Mouse (Mus musculus): ENCODE measurements around the gene Ube2j1. TPM values are rescaled to one million over a fixed set of nuclear protein-coding genes. Genes with fewer than 3 reads are reported as not detected.
A peak's percentile ranks its signal among the peaks of the same experiment; 100 is the strongest.

The Ube2j1 gene
- total RNA-seq, 2 experiments from 2014 or later, result 92.7 to 100 TPM

DNA sequence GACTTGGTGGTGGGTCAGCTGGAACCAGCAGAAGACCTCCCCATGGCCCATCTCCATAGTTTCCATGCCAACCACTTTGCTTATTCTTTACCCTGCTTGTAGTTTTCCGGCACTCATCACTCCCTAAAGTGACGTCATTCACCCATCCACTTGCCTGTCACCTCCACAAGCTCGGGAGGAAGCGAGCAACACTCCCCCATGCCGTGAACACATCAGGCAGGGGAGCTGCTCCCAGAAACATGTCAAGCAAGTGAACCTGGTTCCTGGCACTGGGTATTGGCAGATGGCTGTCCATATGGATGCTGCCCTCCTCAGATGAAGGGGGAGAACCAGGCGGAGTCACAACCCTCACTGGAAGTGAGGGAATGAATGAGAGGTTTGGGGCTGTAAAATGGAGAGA lies 37.7 kb downstream of the Ube2j1 start:
- DNase-seq (ENCODE audit: low spot score in 2 of 2), result peak; percentile 38 to 65

DNA sequence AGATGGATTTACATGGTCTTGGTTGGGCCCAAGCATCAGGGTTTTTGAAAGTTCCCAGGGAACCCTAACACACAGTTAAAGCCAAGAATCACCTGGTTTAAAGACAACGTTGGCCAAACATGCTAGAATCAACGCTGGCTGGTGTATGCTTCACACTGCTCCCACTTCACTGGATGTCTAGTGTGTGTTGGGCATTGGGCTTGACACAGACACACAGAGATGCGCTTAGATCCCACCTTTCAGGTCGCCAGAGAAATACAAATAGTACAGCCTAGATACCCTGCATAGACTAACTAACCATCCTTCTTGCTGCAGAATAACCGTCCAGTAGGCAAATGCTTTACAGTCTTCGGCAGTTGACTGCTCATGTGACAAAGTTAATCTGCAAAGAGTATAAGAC lies 39.1 kb downstream of the Ube2j1 start:
- no peak for DNase-seq (ENCODE audit: low spot score in 2 of 2)

DNA sequence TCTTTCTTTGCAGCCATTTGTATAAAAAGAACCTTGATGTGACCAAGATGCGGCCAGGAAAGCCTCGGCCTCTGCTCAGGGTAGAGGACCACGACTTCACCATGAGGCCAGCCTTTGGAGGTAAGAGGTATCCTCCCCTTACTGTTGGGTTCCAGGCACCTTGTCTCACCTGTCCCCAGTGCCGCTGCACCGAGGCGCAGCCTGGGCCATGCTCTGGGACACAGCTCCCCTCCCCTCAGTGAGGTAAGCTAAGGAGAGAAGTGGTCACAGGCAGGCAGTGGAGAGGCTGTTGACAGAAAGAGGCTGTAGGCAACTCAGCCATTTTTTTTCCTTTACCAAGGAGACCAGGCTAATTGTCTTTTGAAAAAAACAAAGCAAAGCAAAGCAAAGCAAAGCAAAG lies 40.1 kb downstream of the Ube2j1 start:
- DNase-seq (ENCODE audit: low spot score in 2 of 2), result no peak

DNA sequence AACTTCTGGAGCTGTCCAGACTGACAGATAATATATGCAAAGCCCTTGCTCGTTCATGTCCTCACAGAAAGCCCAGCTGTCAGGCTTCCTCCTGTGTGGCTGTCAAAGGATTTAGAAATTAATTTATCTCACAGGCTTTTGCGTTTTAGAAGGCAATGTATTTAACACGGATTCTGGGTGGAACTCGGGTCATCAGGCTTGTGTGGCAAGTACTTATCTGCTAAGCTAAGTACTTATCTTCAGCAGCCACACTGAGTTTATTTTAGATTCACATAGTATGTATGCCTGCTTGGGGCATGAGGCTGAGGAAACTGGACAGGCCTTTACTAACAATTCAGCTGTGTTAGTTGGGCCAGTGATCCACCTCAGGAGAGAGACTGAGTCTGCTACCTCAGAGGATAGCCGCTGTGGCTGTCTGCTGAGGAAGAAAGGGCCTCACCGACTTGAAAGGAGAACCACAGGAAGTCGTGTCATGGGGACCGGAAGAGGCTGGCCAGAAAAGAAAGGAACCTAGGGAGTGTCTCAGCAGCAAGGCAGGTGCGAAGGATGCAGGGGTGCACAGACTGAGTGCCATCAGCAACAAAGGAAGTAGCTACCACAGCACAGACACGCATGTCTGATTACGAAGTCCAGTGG lies 41.4 kb downstream of the Ube2j1 start:
- DNase-seq (ENCODE audit: low spot score in 2 of 2), result no peak

DNA sequence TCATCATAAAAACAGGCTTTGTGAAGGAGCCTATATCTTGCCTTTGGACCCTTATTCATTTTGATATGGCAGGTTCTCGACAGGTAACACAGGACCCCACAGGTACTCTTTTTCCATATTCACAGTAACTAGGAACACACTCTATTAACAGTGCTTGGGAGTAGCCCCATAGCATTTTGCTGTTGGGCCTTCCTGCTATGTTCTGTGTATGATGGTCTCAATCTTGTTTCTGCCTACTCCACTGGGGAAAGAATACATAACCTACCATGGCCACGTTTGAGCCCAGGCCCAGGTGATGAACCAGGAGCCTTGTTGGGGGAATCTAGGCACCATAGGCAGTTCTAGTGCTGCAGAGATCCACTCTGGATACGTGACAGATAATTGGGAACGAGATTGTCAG lies 43.2 kb downstream of the Ube2j1 start:
- DNase-seq (ENCODE audit: low spot score in 2 of 2), result no peak

DNA sequence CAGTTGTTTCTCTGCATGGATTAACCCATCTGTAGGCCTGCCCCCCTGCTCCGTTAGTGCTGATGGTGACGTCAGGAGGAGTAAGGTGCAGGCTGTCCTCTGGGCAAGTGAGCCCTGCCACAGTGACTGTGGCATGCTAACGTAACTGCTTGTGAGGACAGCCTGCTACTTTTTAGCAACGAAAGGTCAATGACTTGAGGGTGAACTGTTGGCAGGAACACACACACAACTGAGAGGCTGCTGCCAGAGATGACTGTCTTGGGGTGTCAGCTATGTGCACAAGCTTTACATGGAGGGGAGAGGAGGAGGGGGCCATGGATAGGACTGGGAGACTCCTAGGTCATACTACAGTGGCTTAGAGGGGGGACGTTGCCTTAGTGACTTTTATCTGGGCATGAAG lies 43.6 kb downstream of the Ube2j1 start:
- no peak for DNase-seq (ENCODE audit: low spot score in 2 of 2)

DNA sequence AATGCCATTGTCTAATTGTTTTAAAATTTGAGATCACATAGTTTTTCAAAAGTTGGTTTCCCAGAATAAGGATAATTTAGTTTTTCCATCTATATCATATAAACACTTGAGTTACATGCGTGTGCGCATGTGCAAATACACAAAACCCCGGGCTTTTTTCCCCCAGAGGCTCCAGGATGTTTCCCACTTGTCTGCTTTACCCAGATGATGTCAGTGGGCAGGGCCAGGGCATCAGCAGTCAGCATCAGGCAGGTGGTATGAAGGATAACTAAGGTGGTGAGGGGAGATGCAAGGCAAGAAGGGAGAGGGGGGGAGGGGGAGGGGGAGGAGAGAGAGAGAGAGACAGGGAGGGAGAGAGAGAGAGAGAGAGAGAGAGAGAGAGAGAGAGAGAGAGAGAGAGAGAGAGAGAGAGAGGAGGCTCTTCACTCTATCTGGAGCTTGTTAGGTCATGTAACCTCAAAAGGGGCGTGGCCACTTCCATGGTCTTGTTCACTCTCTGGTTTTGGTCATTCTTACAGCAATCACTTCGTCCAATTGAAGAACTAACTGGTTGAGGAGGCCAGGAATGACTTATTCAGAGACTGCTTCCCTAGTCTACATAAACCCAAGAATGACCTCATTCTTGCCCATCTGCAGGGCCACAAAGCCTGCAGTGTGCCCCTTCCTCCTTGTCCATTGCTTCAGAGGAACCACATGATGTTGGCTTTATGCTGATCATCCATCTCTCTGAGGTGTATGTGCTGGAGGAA lies 44.7 kb downstream of the Ube2j1 start:
- no peak for DNase-seq (ENCODE audit: low spot score in 2 of 2)

DNA sequence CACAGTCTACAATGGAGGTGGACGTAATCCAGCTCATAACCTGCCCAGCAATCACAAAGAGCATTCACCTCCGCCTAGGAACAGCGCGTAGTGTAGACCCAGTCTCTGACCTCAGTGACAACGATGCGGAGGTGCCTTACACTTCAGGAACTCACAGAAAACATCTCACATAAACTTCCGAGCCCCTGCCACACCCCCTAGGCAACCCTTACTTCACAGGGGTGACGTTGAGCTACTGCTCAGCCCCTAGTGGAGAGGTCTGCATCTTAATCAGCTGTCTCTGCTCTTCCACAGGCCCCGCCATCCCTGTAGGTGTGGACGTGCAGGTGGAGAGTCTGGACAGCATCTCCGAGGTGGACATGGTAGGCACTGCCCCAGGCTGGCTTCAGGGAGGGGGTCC lies 45.9 kb downstream of the Ube2j1 start:
- DNase-seq (ENCODE audit: low spot score in 2 of 2), result no peak

DNA sequence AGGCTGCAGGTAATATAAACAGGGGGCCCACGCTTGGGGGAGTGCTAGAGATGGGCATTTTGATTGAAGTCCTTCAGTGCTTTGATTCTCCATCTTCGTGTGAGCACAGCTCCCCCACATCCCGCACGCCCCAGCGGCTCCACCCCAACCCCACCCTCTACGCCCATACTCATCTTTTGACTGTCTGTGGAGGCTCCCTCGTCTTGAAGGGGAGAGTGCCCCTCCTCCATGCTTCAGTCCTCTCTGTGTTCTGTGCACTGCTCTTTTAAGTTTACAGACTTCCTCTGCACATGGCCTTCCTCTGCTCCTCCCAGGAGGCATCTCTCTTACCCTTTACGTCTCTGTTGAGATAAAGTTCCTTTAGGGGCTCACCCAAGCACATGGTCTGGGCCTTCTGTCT lies 46.5 kb downstream of the Ube2j1 start:
- DNase-seq (ENCODE audit: low spot score in 2 of 2), result no peak

DNA sequence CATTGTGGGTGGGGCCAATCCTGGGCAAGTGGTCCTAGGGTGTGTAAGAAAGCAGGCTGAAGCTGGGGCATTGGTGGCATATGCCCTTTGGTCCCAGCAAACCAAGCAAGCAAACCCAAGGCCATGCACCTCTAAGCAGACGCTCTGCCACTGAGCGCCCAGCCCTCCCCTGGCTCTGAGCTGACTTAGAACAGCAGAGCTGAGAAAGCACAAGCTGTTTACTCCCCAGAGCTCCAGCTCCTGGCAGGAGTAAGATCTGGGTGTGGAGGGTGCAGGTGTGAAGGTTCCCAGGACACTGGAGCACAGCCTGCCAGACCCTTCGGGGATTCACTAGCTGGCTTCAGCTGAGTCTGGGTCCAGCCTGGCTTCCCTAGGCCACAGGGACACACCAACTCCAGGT lies 47.3 kb downstream of the Ube2j1 start:
- no peak for DNase-seq (ENCODE audit: low spot score in 2 of 2)

DNA sequence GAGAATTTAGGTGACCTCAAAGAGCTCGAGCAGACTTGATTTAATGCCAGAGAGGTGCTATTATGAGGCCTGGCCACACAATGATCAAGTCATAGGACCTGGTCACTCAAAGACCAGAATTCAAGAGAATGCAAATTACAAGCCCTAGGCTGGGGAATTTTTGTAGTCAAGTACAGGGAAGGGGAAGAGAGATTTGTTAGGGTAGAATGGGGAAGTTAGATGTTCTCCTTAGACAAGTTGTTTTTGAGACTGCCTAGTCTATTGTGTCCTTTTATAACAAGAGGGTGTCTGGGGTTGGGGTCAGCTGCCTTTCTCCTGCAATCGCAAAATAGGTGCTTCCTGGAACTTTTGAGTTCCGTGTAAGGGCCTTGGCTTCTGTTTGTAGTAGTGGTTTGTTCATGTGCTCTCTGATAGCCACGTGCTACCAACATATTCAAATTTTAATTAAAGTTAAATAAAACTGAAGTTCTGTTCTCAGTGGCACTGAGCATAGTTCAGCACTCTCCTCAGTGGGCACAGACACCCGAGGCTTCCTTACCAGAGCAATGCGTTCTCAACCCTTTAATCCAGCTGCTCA lies 68.0 kb downstream of the Ube2j1 start:
- no peak for DNase-seq (ENCODE audit: low spot score in 2 of 2)

Other genes starting within 250 kb of the Ube2j1 start
- gene Lyrm2, start 231.2 kb upstream of the Ube2j1 start, total RNA-seq (2021), result 10 to 100 TPM; 34.9 to 35.4 TPM
- 10 to 100 TPM; 36.7 to 42.9 TPM for gene Ankrd6, start 80.6 kb upstream of the Ube2j1 start, total RNA-seq (2021)
- 10 to 100 TPM; 64.8 to 70.4 TPM for gene Rragd, start 48.4 kb upstream of the Ube2j1 start, total RNA-seq (2021)
- gene Gabrr2, start 31.6 kb downstream of the Ube2j1 start, total RNA-seq (2021), result under 1 TPM; 0.62 to 0.81 TPM
- under 1 TPM in 1 of 2 experiments, not detected in 1; 0.13 TPM for gene Gabrr1, start 101.1 kb downstream of the Ube2j1 start, total RNA-seq (2021)
- gene Pm20d2, start 158.3 kb downstream of the Ube2j1 start, total RNA-seq (2021), result 10 to 100 TPM in 1 of 2 experiments, 1 to 10 TPM in 1; 9.5 to 10.1 TPM
- 10 to 100 TPM; 24.2 to 26.5 TPM for gene Srsf12, start 177.6 kb downstream of the Ube2j1 start, total RNA-seq (2021)

All from layer of hippocampus, adult 18-20 months (tissue).